Mouse (Mus musculus): Measurements from ENCODE around the gene Cep19.

- TF ChIP-seq CTCF (IDR thresholded peaks at IDR 0.05): no peak
- no peak for TF ChIP-seq EP300 (IDR thresholded peaks at IDR 0.05)
These were observed 54.4 kb downstream of the Cep19 start for GRCm38 (mm10) chr16:32153976-32154375.
